Mouse (Mus musculus): ENCODE results near the gene Ces1g. TPM values are rescaled to one million over a fixed set of nuclear protein-coding genes. Genes with fewer than 3 reads are reported as not detected.

The Ces1g gene
- polyA plus RNA-seq, 1 experiment from 2014 or later = not detected

DNA sequence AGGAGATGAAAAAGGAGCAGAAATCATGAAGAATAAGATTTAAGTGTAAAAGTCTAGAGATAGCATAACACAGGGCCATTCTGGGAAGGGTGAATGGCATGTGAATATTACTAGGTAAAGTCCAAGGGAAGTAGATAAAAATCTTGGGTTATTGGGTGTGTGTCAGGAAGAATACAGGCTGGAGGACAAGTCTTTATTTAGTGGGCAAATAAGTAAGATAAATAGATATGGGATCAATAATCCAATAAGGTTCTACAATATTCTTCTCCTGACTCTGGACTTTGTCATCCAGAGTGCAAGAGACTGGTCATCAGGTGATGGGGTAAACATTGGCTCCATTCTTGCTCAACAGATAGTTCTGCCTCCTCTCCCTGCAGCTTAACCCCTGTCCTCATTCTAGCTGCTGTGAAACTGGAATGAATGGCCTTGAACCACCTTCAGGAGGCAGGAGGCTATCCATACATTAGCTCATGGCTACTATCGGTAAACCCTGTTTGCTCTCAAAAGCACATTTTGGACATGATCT, 84.6 kb downstream of the Ces1g start:
- no peaks in the 10 kb centered on the region for H3K4me1 ChIP-seq (ENCODE audit: control insufficient read depth, insufficient read depth, low read length)
- 97% methylated on average over 1 of the region's 1 CpGs for WGBS
- no peaks in the 10 kb centered on the region for H3K27me3 ChIP-seq (replicated peaks; ENCODE audit: control insufficient read depth, insufficient read depth, low read length)
- H3K4me2 ChIP-seq (ENCODE audit: low read depth, low read length) = no peak overlapping the region
- H3K4me3 ChIP-seq (ENCODE audit: low read depth, low read length) = no peak overlapping the region
- H3K9ac ChIP-seq (ENCODE audit: low read depth, low read length) = no peak overlapping the region
- H3K36me3 ChIP-seq (ENCODE audit: control insufficient read depth, insufficient read depth, low read length) = no peaks in the 10 kb centered on the region
- no peak for ATAC-seq (ENCODE audit: low read depth)
- no peak for DNase-seq (ENCODE audit: low spot score)
- H3K27ac ChIP-seq (replicated peaks; ENCODE audit: low read depth, low read length) = no peak overlapping the region
- H3K9me3 ChIP-seq (ENCODE audit: control insufficient read depth, low read length) = no peaks in the 10 kb centered on the region

Other genes starting within 250 kb of the Ces1g start
- not detected in 2 replicates for gene Ces1c, start 206.0 kb downstream of the Ces1g start, polyA plus RNA-seq (2014; fragmentation: Nextera tagmentation; extraction: Ambion mirVana)
- gene Ces1d, start 139.5 kb downstream of the Ces1g start, polyA plus RNA-seq (2014; fragmentation: Nextera tagmentation; extraction: Ambion mirVana) = 3.2 and 6.0 TPM in 2 replicates
- gene Ces1e, start 107.7 kb downstream of the Ces1g start, polyA plus RNA-seq (2014; fragmentation: Nextera tagmentation; extraction: Ambion mirVana) = 0.17 TPM in 1 of 2 replicates, not detected in the other
- gene Ces1f, start 57.6 kb downstream of the Ces1g start, polyA plus RNA-seq (2014; fragmentation: Nextera tagmentation; extraction: Ambion mirVana) = 0.11 TPM in 1 of 2 replicates, not detected in the other
- not detected in 2 replicates for gene Ces1h, start 42.4 kb upstream of the Ces1g start, polyA plus RNA-seq (2014; fragmentation: Nextera tagmentation; extraction: Ambion mirVana)
- gene Ces5a, start 198.5 kb upstream of the Ces1g start, polyA plus RNA-seq (2014; fragmentation: Nextera tagmentation; extraction: Ambion mirVana) = 0.16 and 0.42 TPM in 2 replicates